Mouse (Mus musculus) heart, postnatal 0 days (tissue): ENCODE measurements around the gene Itpr1.

Source experiments
- CTCF ChIP-seq: IDR thresholded peaks from 2 replicates; pipeline ENCODE4 v1.5.1; 2016; ENCODE audit warnings: antibody characterized with exemption, control low read depth, low read depth
- EP300 ChIP-seq: IDR thresholded peaks from 2 replicates; pipeline ENCODE4 v1.6.1; 2016; ENCODE audit warnings: antibody characterized with exemption, low read depth

DNA sequence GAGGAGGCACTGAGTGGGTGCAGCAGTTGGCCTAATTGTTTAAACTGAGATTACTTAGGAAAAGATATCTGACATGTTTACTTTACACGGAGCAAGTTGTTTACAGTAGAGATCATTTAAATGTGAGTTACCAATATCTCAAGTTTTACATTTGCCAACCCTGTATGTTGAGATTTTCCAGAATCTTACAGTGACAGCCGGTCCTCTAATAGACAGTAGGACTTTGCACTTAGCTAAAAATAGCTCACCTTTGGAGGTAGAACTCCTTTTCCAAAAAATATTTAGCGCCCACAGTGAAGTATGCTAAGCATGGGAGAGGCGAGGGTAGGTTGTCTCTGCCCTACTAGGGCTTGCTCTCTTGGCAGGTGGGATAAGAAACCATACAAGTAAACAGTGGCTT is 69.2 kb downstream of the Itpr1 start:
- TF ChIP-seq EP300 (no peak), CTCF (no peak)
